Mouse (Mus musculus) NIH3T3 (cell line): ENCODE measurements around the gene Vamp5.
A peak's percentile ranks its signal among the peaks of the same experiment; 100 is the strongest.

Experiments used
- DNase-seq: peaks from one replicate; pipeline ENCODE4 v3.0.0-alpha.2; 2012; ENCODE audit warnings: low read depth

Gene Vamp5

GRCm38 (mm10) chr6:72346261-72346660, 34.0 kb downstream of the Vamp5 start:
- no peak for DNase-seq

- DNase-seq: no peak
These were observed 34.6 kb downstream of the Vamp5 start for GRCm38 (mm10) chr6:72345633-72346032.

- DNase-seq: peak; percentile 97
These were observed 35.1 kb downstream of the Vamp5 start, which contains the start of gene Usp39 for GRCm38 (mm10) chr6:72345074-72345567. TSS of gene Usp39 (minus strand) at chr6:72345184.

DNA sequence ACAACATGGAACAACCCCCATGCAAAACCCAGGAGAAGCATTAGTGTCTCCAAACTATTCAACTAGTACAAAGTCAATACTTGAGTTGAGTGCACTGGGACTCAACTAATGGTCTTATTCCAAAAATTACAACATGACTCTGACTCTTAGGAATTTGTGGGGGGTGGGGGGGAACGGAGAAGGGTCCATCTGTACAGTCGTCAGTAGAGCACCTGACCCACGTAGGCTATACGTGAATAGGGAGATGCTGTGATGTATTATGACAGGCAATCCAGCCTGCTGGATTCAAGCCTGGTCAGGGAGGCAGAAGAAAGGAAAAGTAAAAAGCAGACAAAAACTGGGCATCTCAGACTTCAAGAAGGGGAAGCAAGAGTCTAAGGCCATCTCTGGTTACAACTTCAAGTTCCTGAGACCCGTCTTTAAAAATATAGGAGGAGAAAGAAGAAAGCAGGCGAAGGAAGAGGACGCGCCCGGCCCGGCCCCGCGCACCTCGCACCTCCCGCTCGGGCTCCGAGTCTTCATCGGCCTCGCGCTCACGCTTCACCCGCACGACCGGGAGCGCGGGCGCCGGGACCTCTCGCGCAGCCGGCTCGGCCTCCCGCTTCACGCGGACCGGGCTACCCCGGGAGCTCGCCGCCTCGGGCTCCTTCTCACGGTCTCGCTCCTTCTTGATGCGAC, 35.7 kb downstream of the Vamp5 start:
- DNase-seq: peak; percentile 53

GRCm38 (mm10) chr6:72340481-72340880, 39.8 kb downstream of the Vamp5 start:
- DNase-seq: no peak

DNA sequence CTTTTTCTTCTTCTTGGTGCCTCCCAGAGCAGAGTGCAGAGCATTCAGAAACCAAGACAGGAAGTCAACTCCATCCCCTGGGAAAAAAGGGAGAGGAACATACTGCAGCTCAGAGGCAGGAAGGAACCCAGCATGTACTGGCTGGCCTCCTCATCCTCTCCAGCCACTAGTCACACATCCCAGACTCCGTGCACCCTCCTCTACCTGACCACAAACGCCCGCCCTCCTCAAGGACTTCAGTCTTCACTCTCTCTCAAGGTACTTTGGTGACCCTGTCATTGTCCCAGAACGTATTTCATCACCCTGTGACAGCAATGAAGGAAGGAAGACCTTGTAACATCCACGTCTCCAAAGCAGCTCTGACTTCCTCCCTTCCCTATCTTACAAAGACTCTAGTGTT, 47.2 kb downstream of the Vamp5 start:
- no peak for DNase-seq

GRCm38 (mm10) chr6:72330133-72330532, 50.1 kb downstream of the Vamp5 start:
- DNase-seq: no peak

DNA sequence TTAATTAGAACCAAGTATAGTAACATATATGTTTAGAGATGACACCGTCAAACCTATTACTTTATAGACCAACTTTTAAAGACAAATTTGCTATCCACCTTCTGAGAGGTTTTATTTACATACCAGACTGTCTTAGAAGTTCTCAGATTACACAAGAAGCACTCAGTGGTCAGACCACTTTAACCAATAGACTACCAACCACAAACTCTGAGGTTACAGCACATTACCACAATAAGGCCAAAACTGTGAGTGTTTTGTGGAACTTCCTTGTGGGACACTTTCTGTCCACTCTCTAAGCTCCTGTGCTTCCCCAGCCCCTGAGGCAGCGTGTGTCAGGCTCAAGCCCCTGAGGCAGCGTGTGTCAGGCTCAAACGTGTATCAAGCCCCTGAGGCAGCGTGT, 51.2 kb downstream of the Vamp5 start:
- DNase-seq: no peak

DNA sequence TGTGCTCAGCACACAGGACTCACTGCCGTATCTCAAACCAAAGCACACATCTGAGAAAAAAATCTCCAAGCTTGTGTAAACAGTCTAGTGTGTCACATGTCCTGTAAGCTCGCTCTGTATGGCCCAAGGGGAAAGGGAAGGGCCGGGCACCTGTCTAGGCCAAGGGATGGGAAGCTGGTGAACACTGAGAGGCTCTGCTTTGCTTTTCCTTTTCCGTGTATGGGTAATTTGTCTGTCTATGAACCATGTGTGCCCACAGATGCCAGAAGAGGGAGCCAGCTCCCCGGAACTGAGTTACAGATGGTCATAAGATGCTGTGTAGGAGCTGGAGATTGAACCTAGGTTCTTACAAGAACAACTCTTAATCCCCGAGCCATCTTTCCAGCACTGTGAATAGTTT, 54.0 kb downstream of the Vamp5 start:
- DNase-seq: peak; percentile 59

DNA sequence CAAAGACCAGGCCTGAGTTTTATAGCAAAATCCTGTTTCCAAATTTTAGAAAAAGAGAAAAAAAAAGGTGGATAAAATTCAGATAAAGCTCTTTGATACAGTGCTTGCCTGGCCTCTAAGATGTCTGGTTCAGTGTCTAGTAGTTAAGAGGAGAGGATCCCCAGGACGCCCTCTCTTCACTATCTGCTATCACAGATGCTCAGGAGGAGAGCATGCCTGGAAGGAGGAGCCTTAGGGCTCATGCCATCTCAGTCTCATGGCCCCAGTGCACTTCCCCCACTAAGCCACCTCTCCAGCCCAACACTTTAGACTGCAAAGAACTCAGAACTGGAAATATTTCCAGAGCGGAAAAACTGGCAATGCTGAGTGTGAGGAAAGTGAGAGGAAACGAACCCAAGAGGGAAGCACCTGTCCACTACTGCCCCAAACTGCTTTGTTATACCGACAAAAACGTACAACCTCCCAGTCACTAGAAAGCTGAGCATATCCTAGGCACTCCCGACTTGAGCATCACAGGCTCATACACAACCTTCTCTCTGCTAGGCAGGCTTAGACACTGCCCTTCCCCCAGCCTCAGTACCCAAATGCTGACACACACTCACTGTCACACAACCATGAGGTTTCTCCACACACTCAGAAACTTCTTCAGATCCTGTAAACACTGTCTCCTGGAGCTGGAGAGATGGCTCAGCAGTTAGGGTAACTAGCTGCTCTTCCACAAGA, 56.3 kb downstream of the Vamp5 start:
- DNase-seq: no peak

- DNase-seq: no peak
These were observed 57.3 kb downstream of the Vamp5 start for GRCm38 (mm10) chr6:72322936-72323335.

DNA sequence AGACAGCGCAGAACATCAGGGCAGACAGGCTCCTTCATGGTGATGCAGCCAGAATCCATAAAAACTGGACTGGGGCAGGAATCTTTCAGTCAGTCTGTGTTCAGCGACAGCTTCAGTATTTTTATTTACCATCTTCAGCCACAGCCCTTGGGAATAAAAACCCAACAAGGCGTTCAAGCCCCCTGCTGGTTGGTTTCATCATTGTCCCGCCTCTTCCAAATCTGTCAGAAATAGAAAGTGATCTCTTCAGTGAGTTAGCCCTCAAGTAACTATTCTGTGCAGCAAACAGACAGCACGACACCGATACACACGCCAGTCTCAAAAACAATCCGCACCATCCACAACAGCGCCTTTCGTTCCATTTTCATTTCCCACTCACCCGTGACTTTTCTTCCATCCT, 61.2 kb downstream of the Vamp5 start:
- peak; percentile 60 for DNase-seq
